Mouse (Mus musculus) heart, postnatal 0 days (tissue): ENCODE results near the gene Unc119b.

Source experiments
- CTCF ChIP-seq: IDR thresholded peaks from 2 replicates; pipeline ENCODE4 v1.5.1; 2016; ENCODE audit warnings: antibody characterized with exemption, control low read depth, low read depth
- EP300 ChIP-seq: IDR thresholded peaks from 2 replicates; pipeline ENCODE4 v1.6.1; 2016; ENCODE audit warnings: antibody characterized with exemption, low read depth

GRCm38 (mm10) chr5:115158040-115158983 is 23.5 kb upstream of the Unc119b start, which contains the start of gene Mlec:
- no peak for TF ChIP-seq CTCF
- TF ChIP-seq EP300, result peak; percentile 90
